Mouse (Mus musculus) kidney, embryonic 15.5 days (tissue): ENCODE data around the gene Adamts4. TPM values are rescaled to one million over a fixed set of nuclear protein-coding genes. Genes with fewer than 3 reads are reported as not detected.
A peak's percentile ranks its signal among the peaks of the same experiment; 100 is the strongest.

Experiments used
- ATAC-seq: fragments of 200-750 bp; cut with Nextera tagmentation; replicated peaks from 2 replicates; pipeline ENCODE4 v1.8.0; 2017; ENCODE audit warnings: moderate TSS enrichment; ENCODE audit not compliant: low FRiP score
- H3K27ac ChIP-seq: fragments of 300-500 bp; sonication (generic); 2 replicates; pipeline ENCODE4 v1.5.1; 2015; ENCODE audit warnings: mild to moderate bottlenecking, inconsistent platforms
- H3K27me3 ChIP-seq: fragments of 300-500 bp; sonication (generic); 2 replicates; pipeline ENCODE4 v1.6.1; 2015; ENCODE audit warnings: inconsistent platforms
- H3K36me3 ChIP-seq: fragments of 300-500 bp; sonication (generic); 2 replicates; pipeline ENCODE4 v1.6.1; 2015; ENCODE audit warnings: inconsistent platforms
- H3K4me1 ChIP-seq: fragments of 300-500 bp; sonication (generic); 2 replicates; pipeline ENCODE4 v1.6.1; 2015; ENCODE audit warnings: inconsistent platforms
- H3K4me2 ChIP-seq: fragments of 300-500 bp; sonication (generic); 2 replicates; pipeline ENCODE4 v1.6.1; 2015; ENCODE audit warnings: moderate library complexity, mild to moderate bottlenecking, inconsistent platforms
- H3K4me3 ChIP-seq: fragments of 300-500 bp; sonication (generic); replicated peaks from 2 replicates; pipeline ENCODE4 v1.5.1; 2015; ENCODE audit warnings: mild to moderate bottlenecking, inconsistent platforms
- H3K9ac ChIP-seq: fragments of 300-500 bp; sonication (generic); 2 replicates; pipeline ENCODE4 v1.6.1; 2015; ENCODE audit warnings: mild to moderate bottlenecking, inconsistent platforms
- H3K9me3 ChIP-seq: fragments of 300-500 bp; sonication (generic); replicated peaks from 2 replicates; pipeline ENCODE4 v1.6.1; 2016; ENCODE audit warnings: inconsistent platforms
- WGBS: fragments of 180-500 bp; shearing (Covaris S2); methylation state at CpG from one replicate; pipeline ENCODE4 v1.1.7; 2015; ENCODE audit warnings: mixed read lengths; 5-methylcytosine and 5-hydroxymethylcytosine counted together
- polyA plus RNA-seq: library from polyadenylated mRNA; unstranded; fragments of >200 nt; fragmentation: Nextera tagmentation; extraction: Ambion mirVana; gene quantifications from 2 replicates; pipeline ENCODE4 v1.2.1, GENCODE M21; 2015

Gene Adamts4
- polyA plus RNA-seq, 1 experiment from 2014 or later, result 11.6 TPM

- Histone ChIP-seq H3K36me3 (peaks cover 58% of the 10 kb centered on the region), H3K27me3 (no peaks in the 10 kb centered on the region), H3K27ac (no peak overlapping the region), H3K4me3 (no peak overlapping the region), H3K4me1 (peaks cover 52% of the 10 kb centered on the region), H3K9ac (no peak overlapping the region), H3K4me2 (no peak overlapping the region), H3K9me3 (no peaks in the 10 kb centered on the region)
- 93% methylated on average over 18 of the region's 18 CpGs for WGBS
- ATAC-seq, result no peak
These were observed 33.3 kb downstream of the Adamts4 start for GRCm38 (mm10) chr1:171283188-171284160.

- no peak overlapping the region for H3K27ac ChIP-seq
- ATAC-seq, result no peak
- no peaks in the 10 kb centered on the region for H3K9me3 ChIP-seq
- H3K4me3 ChIP-seq, result no peak overlapping the region
- H3K9ac ChIP-seq, result no peak overlapping the region
- H3K36me3 ChIP-seq, result peaks cover 60% of the 10 kb centered on the region
- peaks cover 51% of the 10 kb centered on the region for H3K4me1 ChIP-seq
- no peak overlapping the region for H3K4me2 ChIP-seq
- WGBS, result 91% methylated on average over 15 of the region's 15 CpGs
- no peaks in the 10 kb centered on the region for H3K27me3 ChIP-seq
These were observed 34.3 kb downstream of the Adamts4 start for GRCm38 (mm10) chr1:171284491-171284890.

- H3K4me3 ChIP-seq, result no peak overlapping the region
- H3K9ac ChIP-seq, result no peak overlapping the region
- H3K36me3 ChIP-seq, result peaks cover 66% of the 10 kb centered on the region
- no peaks in the 10 kb centered on the region for H3K9me3 ChIP-seq
- H3K4me1 ChIP-seq, result peaks cover 43% of the 10 kb centered on the region
- no peak overlapping the region for H3K4me2 ChIP-seq
- 88% methylated on average over 20 of the region's 20 CpGs for WGBS
- H3K27me3 ChIP-seq, result no peaks in the 10 kb centered on the region
- no peak for ATAC-seq
- 0 out of 2 replicates have a peak overlapping the region, but pooled peaks have one; percentile 13 for H3K27ac ChIP-seq
These were observed 35.1 kb downstream of the Adamts4 start for GRCm38 (mm10) chr1:171285096-171285892.

- Histone ChIP-seq H3K27me3 (no peaks in the 10 kb centered on the region), H3K4me3 (peak overlapping the region; percentile 95; the same call in 1 of the 2 replicates), H3K4me2 (peak overlapping the region; percentile 64), H3K9ac (no peak overlapping the region), H3K36me3 (peaks cover 72% of the 10 kb centered on the region), H3K9me3 (no peaks in the 10 kb centered on the region), H3K4me1 (peaks cover 40% of the 10 kb centered on the region), H3K27ac (no peak overlapping the region)
- 86% methylated on average over 19 of the region's 19 CpGs for WGBS
- no peak for ATAC-seq
These were observed 36.3 kb downstream of the Adamts4 start for GRCm38 (mm10) chr1:171286517-171286916.

- peak; percentile 95 for ATAC-seq
- Histone ChIP-seq H3K4me2 (peak within 1 kb of the TSS; percentile 64), H3K9ac (peak within 1 kb of the TSS; percentile 99), H3K4me1 (peaks cover 32% of the 10 kb centered on the region), H3K36me3 (peaks cover 69% of the 10 kb centered on the region), H3K9me3 (no peaks in the 10 kb centered on the region), H3K4me3 (peak within 1 kb of the TSS; percentile 95), H3K27ac (peak within 1 kb of the TSS; percentile 96), H3K27me3 (no peaks in the 10 kb centered on the region)
- under 1% methylated on average over 49 of the region's 49 CpGs for WGBS
These were observed 37.2 kb downstream of the Adamts4 start, which contains the start of gene Usp21 for GRCm38 (mm10) chr1:171287136-171288081. Gene Usp21, minus strand, starts transcription at chr1:171287991.

- peaks cover 62% of the 10 kb centered on the region for H3K36me3 ChIP-seq
- peak overlapping the region; percentile 95 for H3K4me3 ChIP-seq
- 68% methylated on average over 4 of the region's 4 CpGs for WGBS
- no peak overlapping the region for H3K9ac ChIP-seq
- H3K9me3 ChIP-seq, result no peaks in the 10 kb centered on the region
- no peaks in the 10 kb centered on the region for H3K27me3 ChIP-seq
- peak overlapping the region; percentile 24; the same call in 1 of the 2 replicates for H3K27ac ChIP-seq
- ATAC-seq, result no peak
- peaks cover 34% of the 10 kb centered on the region for H3K4me1 ChIP-seq
- H3K4me2 ChIP-seq, result peak overlapping the region; percentile 64
These were observed 38.1 kb downstream of the Adamts4 start for GRCm38 (mm10) chr1:171288328-171288727.

GRCm38 (mm10) chr1:171293351-171293750, 43.1 kb downstream of the Adamts4 start:
- H3K27me3 ChIP-seq, result peaks cover 14% of the 10 kb centered on the region
- no peak overlapping the region for H3K27ac ChIP-seq
- H3K36me3 ChIP-seq, result peaks cover 27% of the 10 kb centered on the region
- no peak overlapping the region for H3K9ac ChIP-seq
- H3K4me1 ChIP-seq, result peaks cover 12% of the 10 kb centered on the region
- peak overlapping the region; percentile 79 for H3K4me3 ChIP-seq
- peak overlapping the region; percentile 73 for H3K4me2 ChIP-seq
- H3K9me3 ChIP-seq, result no peaks in the 10 kb centered on the region
- WGBS, result 85% methylated on average over 3 of the region's 3 CpGs
- no peak for ATAC-seq

- H3K4me3 ChIP-seq, result peak overlapping the region; percentile 79
- peaks cover 10% of the 10 kb centered on the region for H3K4me1 ChIP-seq
- 34% methylated on average over 5 of the region's 5 CpGs for WGBS
- peak overlapping the region; percentile 73 for H3K4me2 ChIP-seq
- peaks cover 19% of the 10 kb centered on the region for H3K27me3 ChIP-seq
- H3K27ac ChIP-seq, result peak overlapping the region; percentile 96
- H3K36me3 ChIP-seq, result peaks cover 22% of the 10 kb centered on the region
- no peak for ATAC-seq
- H3K9me3 ChIP-seq, result no peaks in the 10 kb centered on the region
- peak overlapping the region; percentile 74 for H3K9ac ChIP-seq
These were observed 43.7 kb downstream of the Adamts4 start for GRCm38 (mm10) chr1:171293906-171294297.

GRCm38 (mm10) chr1:171294298-171295062, 44.3 kb downstream of the Adamts4 start, which contains the start of gene Ufc1:
Gene Ufc1, minus strand, starts transcription at chr1:171295024.
- peak within 1 kb of the TSS; percentile 74 for H3K9ac ChIP-seq
- H3K9me3 ChIP-seq, result no peaks in the 10 kb centered on the region
- peak within 1 kb of the TSS; percentile 79 for H3K4me3 ChIP-seq
- H3K27ac ChIP-seq, result peak within 1 kb of the TSS; percentile 96
- ATAC-seq, result peak; percentile 83
- H3K4me1 ChIP-seq, result peaks cover 10% of the 10 kb centered on the region
- peak within 1 kb of the TSS; percentile 73 for H3K4me2 ChIP-seq
- under 1% methylated on average over 42 of the region's 42 CpGs for WGBS
- H3K27me3 ChIP-seq, result peaks cover 19% of the 10 kb centered on the region
- H3K36me3 ChIP-seq, result peaks cover 16% of the 10 kb centered on the region

GRCm38 (mm10) chr1:171295063-171295402, 44.8 kb downstream of the Adamts4 start:
- peak overlapping the region; percentile 96 for H3K27ac ChIP-seq
- H3K4me3 ChIP-seq, result peak overlapping the region; percentile 79
- H3K36me3 ChIP-seq, result peaks cover 11% of the 10 kb centered on the region
- H3K27me3 ChIP-seq, result peaks cover 19% of the 10 kb centered on the region
- H3K4me2 ChIP-seq, result peak overlapping the region; percentile 73
- peak overlapping the region; percentile 74; the same call in 1 of the 2 replicates for H3K9ac ChIP-seq
- WGBS, result 13% methylated on average over 3 of the region's 3 CpGs
- ATAC-seq, result no peak
- no peaks in the 10 kb centered on the region for H3K9me3 ChIP-seq
- H3K4me1 ChIP-seq, result peaks cover 10% of the 10 kb centered on the region
